ENCODE assay signal across 11 mouse cellular contexts in genomic region chr11:110366902-110367301, GRCm38 (mm10). TPM values are rescaled to one million over a fixed set of nuclear protein-coding genes. Genes with fewer than 3 reads are reported as not detected.
A peak's percentile ranks its signal among the peaks of the same experiment; 100 is the strongest.
DNase-seq lines count a peak whose midpoint lies in the region; ATAC-seq and TF ChIP-seq lines count a peak whose summit lies in the region.
"Had no signal": no experiment of that assay in that cellular context is flagged by ENCODE, and none has a peak within 500 bp of the region (broad histone marks: within the 10 kb centered on the region; RNA-seq: fewer than 3 reads in every experiment).

No protein-coding gene starts in this region.

- TF ChIP-seq EP300 in heart, adult 2 months (IDR thresholded peaks at IDR 0.05; ENCODE audit: insufficient read depth, low read depth, low read length): no peak
- no peak for TF ChIP-seq EP300 in stomach, postnatal 0 days (optimal IDR thresholded peaks at IDR 0.05)

- H3K36me3 ChIP-seq in heart, adult 2 months (ENCODE audit: control insufficient read depth, insufficient read depth, low read length): no peaks in the 10 kb centered on the region
- H3K36me3 ChIP-seq in stomach, postnatal 0 days (ENCODE audit: control insufficient read depth, insufficient read depth, low read length): no peaks in the 10 kb centered on the region
- H3K36me3 ChIP-seq: hindbrain, embryonic 15.5 days had no signal

- H3K4me3 ChIP-seq in heart, adult 2 months: no peak overlapping the region
- H3K4me3 ChIP-seq in stomach, postnatal 0 days (ENCODE audit: low read depth, low read length): no peak overlapping the region
- H3K4me3 ChIP-seq: hindbrain, embryonic 15.5 days had no signal

- TF ChIP-seq POLR2A in heart, adult 2 months (IDR thresholded peaks at IDR 0.05; ENCODE audit: insufficient read depth, low read depth, low read length): no peak

- H3K9me3 ChIP-seq in stomach, postnatal 0 days (ENCODE audit: control insufficient read depth, low read length): no peaks in the 10 kb centered on the region
- H3K9me3 ChIP-seq: hindbrain, embryonic 15.5 days had no signal

- no peak overlapping the region for H3K9ac ChIP-seq in heart, adult 2 months (ENCODE audit: low read depth, low read length)
- H3K9ac ChIP-seq in stomach, postnatal 0 days (ENCODE audit: low read length): no peak overlapping the region
- H3K9ac ChIP-seq: hindbrain, embryonic 15.5 days had no signal

- DNase-seq in heart, adult 2 months: no peak
- no peak for DNase-seq in heart, adult 8-10 months (ENCODE audit: low spot score)
- peak; percentile 34 for DNase-seq in thymus, postnatal 4 days
- no peak for DNase-seq in thymus, postnatal 14 days
- DNase-seq in c-Kit-positive CD71-positive TER-119-positive erythroid progenitor cells, embryonic 14.5 days (ENCODE audit: low spot score): peak; percentile 23
- DNase-seq in stomach, postnatal 0 days (ENCODE audit: low spot score): no peak
- DNase-seq in gastrocnemius, postnatal 4 days (ENCODE audit: low spot score in 2 of 2): no peak
- DNase-seq in thymus, postnatal 36 days: no peak
- DNase-seq: layer of hippocampus, adult 9-11 months had no signal

- no peak for ATAC-seq in stomach, postnatal 0 days (ENCODE audit: low FRiP score, low TSS enrichment)
- ATAC-seq: forebrain, embryonic 16.5 days had no signal

- H3K79me2 ChIP-seq in heart, adult 2 months (replicated peaks; ENCODE audit: control insufficient read depth, insufficient read depth, low read length): no peaks in the 10 kb centered on the region

- H3K4me1 ChIP-seq in heart, adult 2 months (ENCODE audit: control insufficient read depth, insufficient read depth, low read length): no peaks in the 10 kb centered on the region
- no peaks in the 10 kb centered on the region for H3K4me1 ChIP-seq in stomach, postnatal 0 days (replicated peaks; ENCODE audit: control insufficient read depth, insufficient read depth)
- H3K4me1 ChIP-seq: hindbrain, embryonic 15.5 days had no signal

- H3K4me2 ChIP-seq in stomach, postnatal 0 days (replicated peaks; ENCODE audit: low read depth): no peak overlapping the region
- H3K4me2 ChIP-seq: hindbrain, embryonic 15.5 days had no signal

- no peaks in the 10 kb centered on the region for H3K27me3 ChIP-seq in heart, adult 2 months (ENCODE audit: control insufficient read depth, insufficient read depth, low read length)
- no peaks in the 10 kb centered on the region for H3K27me3 ChIP-seq in stomach, postnatal 0 days (ENCODE audit: control insufficient read depth, insufficient read depth, low read length)
- H3K27me3 ChIP-seq: hindbrain, embryonic 15.5 days had no signal

- TF ChIP-seq CTCF in heart, adult 2 months (IDR thresholded peaks at IDR 0.05): peak; percentile 43
- peak; percentile 51 for TF ChIP-seq CTCF in stomach, postnatal 0 days (IDR thresholded peaks at IDR 0.05; ENCODE audit: low read depth)

- H3K27ac ChIP-seq in heart, adult 2 months: no peak overlapping the region
- no peak overlapping the region for H3K27ac ChIP-seq in stomach, postnatal 0 days (replicated peaks)
- H3K27ac ChIP-seq: hindbrain, embryonic 15.5 days had no signal

- intact Hi-C loops in heart, adult 2 months (cut with DNase I): no loop called here

- 78% methylated on average over 3 of the region's 3 CpGs for WGBS in heart, adult 2 months
- WGBS in stomach, postnatal 0 days: 78% methylated on average over 3 of the region's 3 CpGs

RNA-seq across cellular contexts. Expression of gene Abca5, which starts 29.4 kb away (rescaled TPM):
- 1 to 10 TPM; 6.7 to 9.1 TPM for total RNA-seq in heart, adult 2 months (2021)
- polyA plus RNA-seq in heart, adult 2 months (2012; rRNA removed): 1.2 and 2.3 TPM in 2 replicates
- total RNA-seq in heart, adult 8-10 months (2022): 10 to 100 TPM in 1 of 4 experiments, 1 to 10 TPM in 3; 7.8 to 11.5 (median 8.7) TPM
- 4.0 and 5.4 TPM in 2 replicates for polyA plus RNA-seq in stomach, postnatal 0 days (2015; fragmentation: Nextera tagmentation; extraction: Ambion mirVana)
- total RNA-seq in gastrocnemius, postnatal 4 days (2021): 10 to 100 TPM; 17.1 to 19.8 TPM

RNA-seq across cellular contexts. Expression of gene Map2k6, which starts 32.0 kb away (rescaled TPM):
- total RNA-seq in heart, adult 2 months (2021): 1 to 10 TPM; 3.8 TPM
- polyA plus RNA-seq in heart, adult 2 months (2012; rRNA removed): 4.1 and 5.5 TPM in 2 replicates
- total RNA-seq in heart, adult 8-10 months (2022): 1 to 10 TPM; 2.9 to 7.0 (median 5.4) TPM
- polyA plus RNA-seq in stomach, postnatal 0 days (2015; fragmentation: Nextera tagmentation; extraction: Ambion mirVana): 6.0 and 7.8 TPM in 2 replicates
- total RNA-seq in gastrocnemius, postnatal 4 days (2021): 10 to 100 TPM; 13.8 to 16.4 TPM

Comparison
In these comparisons a context has a peak if more than half of its experiments do, and no peak if none do; other contexts are left out.
1. DNase-seq: peak in thymus, postnatal 4 days (single experiment) and c-Kit-positive CD71-positive TER-119-positive erythroid progenitor cells, embryonic 14.5 days (single experiment); none in heart, adult 2 months (0 of 2), heart, adult 8-10 months (single experiment), thymus, postnatal 14 days (single experiment), stomach, postnatal 0 days (single experiment), gastrocnemius, postnatal 4 days (0 of 2) and thymus, postnatal 36 days (0 of 2).